Mouse (Mus musculus) erythroblast, embryonic 14.5 days (primary cell): ENCODE results near the gene Adgrg7.

Experiments used
- GATA1 ChIP-seq: IDR thresholded peaks from 2 replicates; pipeline ENCODE4 v1.6.1; 2012; ENCODE audit warnings: low read length, inconsistent platforms, mixed read lengths
- TAL1 ChIP-seq: IDR thresholded peaks from 3 replicates; pipeline ENCODE4 v1.6.1; 2012; ENCODE audit warnings: low read length, inconsistent platforms, mixed read lengths

- TF ChIP-seq GATA1 = no peak
- TF ChIP-seq TAL1 = no peak
Observed at GRCm38 (mm10) chr16:56795481-56796139, at the start of gene Adgrg7.
